Mouse (Mus musculus): Measurements from ENCODE around the gene Rai1.

The Rai1 gene

DNA sequence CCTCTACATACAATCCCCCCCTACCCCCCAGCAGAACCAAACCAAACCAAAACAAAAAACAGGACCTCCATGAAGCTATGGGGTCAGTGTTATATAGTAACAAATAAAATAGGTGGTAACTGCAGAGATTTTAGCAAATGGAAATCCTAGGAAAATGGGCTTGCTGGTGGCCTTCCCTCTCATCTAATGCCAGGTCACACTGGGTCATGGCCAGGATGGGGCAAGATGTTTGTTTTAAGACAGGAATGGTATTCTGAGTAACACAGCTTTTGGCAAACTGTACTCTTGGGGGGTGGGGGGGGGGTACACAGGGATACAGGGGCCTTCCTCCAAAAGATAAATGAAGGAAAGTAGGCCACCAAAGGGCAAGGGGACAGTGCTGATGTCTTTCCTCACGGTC is 57.7 kb downstream of the Rai1 start:
- no peak for DNase-seq (ENCODE audit: low spot score in 2 of 2)

DNA sequence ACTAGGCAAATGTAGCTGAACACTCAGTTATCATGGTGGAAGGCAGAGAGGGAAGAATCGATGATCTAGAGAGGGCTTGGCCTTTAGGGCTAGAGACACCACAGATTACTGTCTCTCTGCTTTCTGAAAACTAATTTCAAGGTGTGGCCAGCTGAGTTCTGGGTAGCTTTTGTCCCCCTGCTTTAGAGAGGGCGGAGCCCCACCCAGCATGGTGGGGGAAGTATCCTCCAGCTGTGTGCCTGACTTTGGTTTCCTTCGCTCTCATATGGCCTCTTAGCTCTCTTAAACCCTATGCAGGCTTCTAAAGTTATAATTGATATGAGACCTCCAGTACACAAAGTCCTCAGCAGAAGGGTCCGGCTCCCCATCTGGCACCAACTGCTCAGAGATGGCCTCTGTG is 58.5 kb downstream of the Rai1 start:
- peak; percentile 19 to 30 for DNase-seq (ENCODE audit: low spot score in 2 of 2)

DNA sequence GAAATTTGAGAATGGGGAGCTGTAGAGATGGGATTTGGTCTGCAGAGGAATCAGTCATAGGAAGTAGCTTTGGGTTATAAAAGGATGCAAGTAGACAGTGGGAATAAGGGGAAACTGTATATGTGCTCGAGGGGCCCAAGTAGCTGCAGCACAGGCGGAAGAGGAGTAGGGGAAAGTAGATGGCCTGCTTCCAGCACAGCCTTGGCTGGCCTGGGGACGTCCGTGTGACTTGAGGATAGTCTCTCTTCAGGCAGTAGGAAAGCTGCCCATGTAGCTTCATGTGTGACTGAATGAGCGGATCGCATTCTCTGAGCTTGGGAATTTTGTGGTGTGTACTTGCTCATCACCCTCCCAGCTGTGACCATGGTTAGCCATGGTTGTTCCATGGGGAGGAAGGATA is 59.6 kb downstream of the Rai1 start:
- DNase-seq (ENCODE audit: low spot score in 2 of 2), result no peak

DNA sequence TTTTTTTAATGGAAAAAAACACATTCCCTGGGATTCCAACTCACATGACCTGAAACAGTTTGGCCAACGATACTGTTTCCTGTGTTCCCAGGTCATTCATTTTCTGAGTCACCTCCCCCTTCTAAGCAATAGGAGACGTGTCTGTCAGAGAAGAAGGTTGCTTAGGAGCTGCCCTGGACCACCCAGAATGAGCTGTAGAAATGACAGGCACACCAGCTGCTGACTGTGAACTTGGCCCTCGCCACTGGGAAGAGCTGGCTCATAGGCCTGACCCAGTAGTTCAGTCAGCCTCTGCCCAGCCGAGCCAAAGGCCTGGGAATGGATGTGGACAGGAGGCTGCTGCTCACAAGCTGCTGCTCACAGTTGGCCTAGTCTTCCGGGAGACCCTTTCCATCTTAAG is 60.3 kb downstream of the Rai1 start:
- no peak for DNase-seq (ENCODE audit: low spot score in 2 of 2)

DNA sequence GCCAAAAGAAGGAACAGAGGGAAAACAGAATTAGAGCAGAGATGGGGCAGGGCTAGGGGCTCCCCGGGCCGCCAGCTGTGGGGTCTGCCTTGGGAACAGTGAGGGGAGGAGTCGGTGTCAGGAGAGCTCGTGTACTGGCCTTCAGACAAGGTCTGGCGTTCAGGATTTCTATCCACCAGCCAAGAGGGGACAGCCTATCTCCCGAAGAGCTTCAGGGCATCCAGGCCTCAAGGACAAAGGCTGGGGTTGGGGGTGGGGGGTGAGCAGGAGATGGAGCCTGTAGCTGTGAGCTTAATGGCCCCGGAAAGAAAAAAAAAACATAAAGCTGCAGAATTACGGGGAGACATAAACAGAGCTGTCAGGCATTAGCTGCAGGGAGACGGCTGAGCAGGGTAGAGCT is 64.0 kb downstream of the Rai1 start:
- DNase-seq (ENCODE audit: low spot score in 2 of 2), result no peak

DNA sequence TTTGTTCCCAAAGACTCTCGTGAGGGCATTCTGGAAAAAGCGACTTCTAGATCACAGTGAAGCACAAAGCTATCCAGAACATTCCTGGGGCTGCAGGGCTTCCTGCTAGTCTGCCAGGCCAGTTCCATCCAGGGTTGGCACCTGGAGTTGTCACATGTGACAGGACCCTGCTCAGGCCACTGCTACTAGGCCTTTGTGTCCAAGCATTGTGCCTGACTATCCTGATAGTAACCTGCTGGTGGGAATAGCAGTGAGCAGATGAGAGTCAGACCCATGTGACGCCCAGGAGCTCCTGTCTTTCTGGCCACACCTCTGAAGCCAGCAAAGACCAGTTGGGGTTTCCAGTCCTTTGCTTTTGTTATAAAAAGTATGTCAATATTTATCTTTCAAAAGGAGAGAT is 67.3 kb downstream of the Rai1 start:
- DNase-seq (ENCODE audit: low spot score in 2 of 2), result no peak

DNA sequence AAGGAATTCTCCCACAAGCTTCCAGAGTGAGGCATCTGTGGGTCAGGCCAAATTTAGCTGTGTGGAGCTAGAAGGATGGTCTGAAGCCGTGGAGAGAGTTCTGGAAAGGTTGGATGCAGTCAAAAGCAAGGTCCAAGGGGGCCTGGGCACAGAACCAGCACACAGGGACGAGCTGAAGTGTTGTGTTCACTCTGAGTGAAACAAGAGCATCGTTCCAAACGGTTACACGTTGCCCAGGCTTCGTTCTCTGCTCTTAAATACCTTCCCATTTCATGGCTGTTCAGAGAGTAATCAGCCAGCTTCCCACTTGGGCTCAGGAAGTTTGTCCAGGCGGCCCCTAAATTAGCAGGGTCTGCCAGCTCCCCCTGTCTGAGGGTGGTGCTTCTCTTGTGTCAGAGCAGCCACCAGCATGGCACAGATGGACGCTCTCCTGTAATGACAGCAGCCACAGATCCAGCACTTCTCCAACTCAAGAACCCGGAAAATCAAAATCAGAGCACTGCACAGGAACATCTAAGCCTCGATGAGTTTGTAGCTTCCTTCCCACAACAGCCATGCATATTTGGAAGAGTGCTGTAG is 68.9 kb downstream of the Rai1 start:
- no peak for DNase-seq (ENCODE audit: low spot score in 2 of 2)

DNA sequence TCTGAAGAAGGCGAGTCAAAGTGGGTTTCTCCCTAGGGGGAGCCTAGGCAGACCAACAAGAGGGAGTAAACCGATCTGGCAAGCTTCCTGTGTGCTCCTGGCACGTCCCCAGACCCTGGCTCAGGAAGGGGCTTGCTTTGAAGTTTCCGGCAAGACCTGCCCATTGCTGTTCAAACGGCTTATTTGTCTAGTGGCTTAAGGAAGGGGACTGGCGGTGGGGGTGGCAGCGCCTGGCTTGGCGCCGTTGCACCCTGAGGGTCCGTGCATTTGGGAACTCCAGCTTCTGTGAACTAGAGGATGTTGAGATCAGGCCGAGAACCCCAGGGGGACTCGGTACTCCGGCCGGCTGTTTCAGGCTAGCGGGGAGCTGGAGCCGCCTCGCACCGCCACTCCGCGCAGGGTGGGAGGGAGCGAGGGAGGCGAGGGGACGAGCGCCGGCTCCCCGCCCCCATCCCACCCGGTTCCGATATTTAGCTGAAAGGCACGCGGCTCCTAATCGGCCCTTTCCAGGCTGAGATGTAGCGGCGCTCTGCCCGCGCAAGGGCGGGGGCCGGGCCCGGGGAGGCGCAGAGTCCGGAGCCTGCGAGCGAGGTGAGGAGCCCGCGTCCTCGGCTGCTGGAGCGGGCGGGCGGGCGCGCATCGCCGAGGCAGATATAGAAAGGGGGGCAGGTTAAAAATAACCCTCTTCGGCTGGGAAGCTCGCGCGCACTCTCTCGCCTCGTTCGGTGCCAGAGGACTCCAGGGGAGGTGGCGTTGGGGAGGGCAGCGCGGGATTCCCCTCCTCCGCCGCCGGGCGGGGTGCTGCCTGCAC is 70.8 kb downstream of the Rai1 start:
- DNase-seq (ENCODE audit: low spot score in 2 of 2), result no peak

DNA sequence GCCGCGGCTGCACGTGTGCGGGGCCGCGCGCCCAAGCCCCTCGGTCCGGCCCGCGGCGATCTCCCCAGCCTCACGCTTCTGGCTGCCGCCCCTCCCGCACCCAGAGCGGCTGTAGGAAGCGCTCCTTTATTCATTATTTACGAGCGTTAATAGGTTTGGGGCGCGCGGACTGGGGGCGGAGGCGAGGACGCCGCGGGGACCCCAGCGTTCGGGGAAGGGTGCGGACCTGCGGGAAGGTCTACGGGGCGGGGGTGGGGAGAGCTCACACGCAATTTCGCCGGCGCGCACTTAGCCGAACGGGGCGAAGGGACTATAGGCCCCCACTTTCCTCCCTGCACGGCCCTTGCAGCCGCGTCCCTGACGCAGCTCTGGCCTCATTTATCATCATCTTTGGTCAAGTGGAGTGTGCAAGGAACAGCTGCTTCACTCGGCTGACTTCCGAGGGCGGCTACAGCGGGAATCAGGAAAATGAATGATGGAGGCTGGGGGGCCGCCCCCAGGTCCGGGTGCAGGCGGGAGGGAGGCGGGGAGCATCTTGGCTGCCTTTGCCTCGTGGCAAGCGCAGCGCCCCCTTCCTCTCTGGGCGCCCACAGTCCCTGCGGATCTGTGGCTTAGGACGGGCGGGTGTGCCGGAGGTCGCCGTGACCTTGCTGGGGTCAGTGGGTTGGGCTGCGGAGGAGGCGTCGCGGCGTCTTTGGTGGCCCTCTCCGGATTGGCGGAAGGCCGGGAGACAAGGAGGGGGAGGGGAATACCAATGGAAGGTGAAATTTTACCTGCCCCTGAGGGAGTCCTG is 71.6 kb downstream of the Rai1 start:
- peak; percentile 50 to 61 for DNase-seq (ENCODE audit: low spot score in 2 of 2)

DNA sequence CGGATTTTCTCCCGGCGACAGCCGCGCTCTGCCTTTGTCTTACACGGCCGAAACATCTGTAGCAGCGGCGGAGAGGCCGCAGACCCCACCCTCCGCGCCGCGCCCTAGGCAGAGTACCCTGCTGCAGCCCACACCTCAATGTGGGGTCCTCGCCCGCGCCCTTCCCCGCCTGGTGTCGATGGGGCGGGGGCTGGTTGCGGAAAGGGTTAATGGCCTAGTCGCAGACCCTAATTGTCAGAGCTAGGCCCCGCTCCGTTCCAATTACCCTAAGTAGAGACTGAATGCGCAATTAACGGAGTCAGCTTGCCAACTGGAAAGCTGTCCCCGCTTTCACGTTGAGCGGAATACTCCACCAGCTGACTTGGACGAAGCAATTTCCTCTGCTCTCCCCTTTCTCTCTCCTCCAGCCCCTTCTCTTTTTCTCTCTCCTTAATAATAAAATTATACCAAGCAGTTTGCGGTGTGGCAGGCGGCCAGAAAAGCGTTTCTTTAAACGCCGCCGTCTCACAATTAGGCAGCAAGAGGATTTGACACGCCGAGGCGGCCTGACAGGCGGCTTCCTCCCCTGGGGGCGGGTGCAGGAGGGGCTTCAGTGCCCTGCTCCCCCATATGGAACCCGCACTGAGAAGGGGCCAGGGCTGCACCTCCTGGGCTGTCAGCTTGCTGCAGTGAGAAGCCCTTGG is 72.3 kb downstream of the Rai1 start:
- DNase-seq (ENCODE audit: low spot score in 2 of 2), result no peak

DNA sequence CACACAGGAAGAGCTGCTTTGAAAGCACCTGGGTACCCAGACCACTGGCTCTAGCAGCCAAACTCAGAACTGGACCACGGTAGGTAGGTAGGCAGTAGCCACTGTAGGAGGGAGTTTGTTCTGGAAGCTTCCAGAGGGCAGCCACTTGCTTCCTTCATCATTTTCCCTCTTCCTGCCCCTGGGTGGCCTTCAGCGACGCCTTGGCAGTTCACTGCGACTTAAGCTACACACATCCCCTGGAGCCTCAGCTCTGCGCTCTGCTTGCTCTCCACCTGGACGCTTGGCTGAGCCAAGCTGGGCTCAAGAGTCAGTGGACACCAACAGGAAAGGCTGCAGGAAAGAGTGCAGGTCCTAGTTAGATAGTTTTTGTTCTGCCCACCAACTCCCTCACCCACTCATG is 73.2 kb downstream of the Rai1 start:
- no peak for DNase-seq (ENCODE audit: low spot score in 2 of 2)

DNA sequence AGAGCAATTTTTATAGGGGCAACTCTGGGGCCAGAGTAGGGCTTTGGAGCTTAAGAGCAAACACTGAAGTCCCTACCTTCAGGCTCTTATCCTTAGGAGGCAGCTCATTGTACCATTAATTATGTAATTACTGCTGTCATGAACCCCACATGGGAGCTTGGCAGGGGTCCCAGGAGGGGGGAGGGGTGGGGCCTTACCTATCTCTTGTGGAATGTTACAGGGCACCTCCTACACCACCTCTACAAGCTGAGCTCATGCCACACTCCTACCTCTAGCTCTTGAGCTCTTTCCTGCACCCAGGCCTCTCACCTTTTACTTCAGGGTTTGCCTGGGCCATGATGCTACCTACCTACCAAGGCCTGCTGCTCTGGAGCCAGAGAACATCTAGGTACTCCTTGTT is 73.7 kb downstream of the Rai1 start:
- no peak for DNase-seq (ENCODE audit: low spot score in 2 of 2)

DNA sequence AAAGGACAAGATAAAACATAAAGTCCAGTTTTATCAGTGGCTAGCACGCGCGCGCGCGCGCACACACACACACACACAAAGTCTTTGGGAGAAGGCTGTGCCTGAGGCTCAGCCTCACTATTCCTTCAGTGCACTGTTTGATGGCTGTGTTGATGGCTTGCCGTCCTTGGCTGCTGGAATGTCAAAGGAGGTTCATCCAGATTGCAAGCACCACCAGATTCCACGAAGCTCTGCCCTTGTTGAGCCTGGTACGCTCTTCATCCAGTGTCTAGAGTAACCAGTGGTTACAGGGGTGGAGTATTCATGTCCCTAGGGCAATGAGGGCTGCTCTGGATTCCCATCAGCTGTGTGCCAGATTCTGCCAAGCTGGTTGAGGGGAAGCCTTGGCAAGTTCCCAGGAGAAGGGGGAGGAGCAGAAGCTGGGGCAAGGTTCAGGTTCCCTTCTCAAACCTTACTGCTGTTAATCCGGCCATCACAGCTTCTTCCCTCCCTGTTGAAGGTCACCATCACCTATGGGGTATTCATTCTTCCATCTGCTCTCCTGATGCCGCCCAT is 77.4 kb downstream of the Rai1 start:
- DNase-seq (ENCODE audit: low spot score in 2 of 2), result no peak

DNA sequence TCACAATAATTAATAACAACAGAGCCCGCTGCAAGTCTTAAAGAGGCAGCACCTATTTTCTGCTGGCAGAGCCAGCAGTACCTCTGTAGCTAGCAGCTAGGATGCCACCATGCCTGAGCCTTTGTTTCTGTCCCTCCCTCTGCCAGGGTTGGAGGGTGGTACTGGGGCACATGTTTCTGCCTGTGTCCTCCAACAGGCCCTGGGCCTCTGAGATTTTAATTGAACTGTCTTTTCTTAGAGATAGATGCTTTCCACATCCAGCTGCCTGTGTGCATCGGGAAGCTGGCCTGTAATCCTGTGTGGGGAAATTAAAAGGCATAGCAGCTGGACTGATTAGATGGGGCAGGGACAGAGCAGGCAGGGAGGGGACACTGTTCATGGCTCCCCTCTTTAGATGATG is 77.9 kb downstream of the Rai1 start:
- no peak for DNase-seq (ENCODE audit: low spot score in 2 of 2)

DNA sequence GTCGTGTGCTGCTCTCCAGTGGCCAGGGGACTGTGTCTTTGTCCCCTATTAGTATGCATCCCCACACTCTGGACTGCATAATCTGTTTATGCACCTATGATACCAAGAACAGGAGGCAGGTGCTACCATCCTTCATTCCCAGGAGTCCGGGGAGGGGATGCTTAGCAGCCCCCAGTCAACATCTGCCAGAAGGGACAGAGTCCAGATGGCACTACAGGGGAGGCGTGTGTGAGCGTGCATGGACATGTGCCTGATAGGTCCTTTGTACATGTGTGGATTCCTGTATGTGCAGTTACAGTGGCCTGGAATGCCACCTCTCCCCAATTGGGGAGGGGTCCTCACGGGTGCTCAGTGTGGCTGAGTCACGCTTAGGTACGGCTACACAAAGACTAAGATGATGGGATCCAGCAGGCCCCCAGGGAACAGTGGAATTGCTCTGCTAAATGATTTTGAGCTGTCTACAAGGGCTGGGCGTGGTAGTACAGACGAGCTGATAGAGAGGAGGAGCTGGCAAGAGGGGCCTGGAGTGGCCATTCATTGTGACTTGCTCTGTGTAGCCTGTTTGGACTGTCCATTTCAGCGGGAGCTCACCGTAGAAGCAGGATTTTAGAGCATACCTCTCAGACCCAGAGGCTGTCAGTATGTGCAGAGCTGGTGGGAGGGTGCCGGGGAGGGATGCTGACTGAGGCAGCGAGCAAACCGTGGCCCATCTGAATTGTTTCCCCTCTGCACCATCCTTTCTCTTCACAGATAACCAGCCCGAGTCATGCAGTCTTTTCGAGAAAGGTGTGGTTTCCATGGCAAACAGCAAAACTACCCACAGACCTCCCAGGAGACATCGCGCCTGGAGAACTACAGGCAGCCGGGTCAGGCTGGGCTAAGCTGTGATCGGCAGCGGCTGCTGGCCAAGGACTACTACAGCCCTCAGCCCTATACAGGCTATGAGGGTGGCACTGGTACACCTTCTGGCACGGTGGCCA is 79.8 kb downstream of the Rai1 start:
- no peak for DNase-seq (ENCODE audit: low spot score in 2 of 2)

DNA sequence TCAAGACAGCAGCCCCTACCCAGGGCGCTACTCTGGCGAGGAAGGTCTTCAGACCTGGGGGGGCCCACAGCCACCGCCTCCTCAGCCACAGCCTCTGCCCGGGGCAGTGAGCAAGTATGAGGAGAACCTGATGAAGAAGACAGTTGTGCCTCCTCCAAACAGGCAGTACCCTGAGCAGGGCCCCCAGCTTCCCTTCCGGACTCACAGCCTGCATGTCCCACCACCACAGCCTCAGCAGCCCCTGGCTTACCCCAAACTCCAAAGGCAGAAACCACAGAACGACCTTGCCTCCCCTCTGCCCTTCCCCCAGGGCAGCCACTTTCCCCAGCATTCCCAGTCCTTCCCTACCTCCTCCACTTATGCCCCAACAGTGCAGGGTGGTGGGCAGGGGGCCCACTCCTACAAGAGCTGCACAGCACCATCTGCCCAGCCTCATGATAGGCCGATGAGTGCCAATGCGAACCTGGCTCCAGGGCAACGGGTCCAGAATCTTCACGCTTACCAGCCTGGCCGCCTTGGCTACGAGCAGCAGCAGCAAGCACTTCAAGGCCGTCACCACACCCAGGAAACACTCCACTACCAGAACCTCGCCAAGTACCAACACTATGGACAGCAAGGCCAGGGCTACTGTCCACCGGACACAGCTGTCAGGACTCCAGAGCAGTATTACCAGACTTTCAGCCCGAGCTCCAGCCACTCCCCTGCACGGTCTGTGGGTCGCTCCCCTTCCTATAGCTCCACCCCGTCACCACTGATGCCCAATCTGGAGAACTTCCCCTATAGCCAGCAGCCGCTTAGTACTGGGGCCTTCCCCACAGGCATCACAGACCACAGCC is 80.8 kb downstream of the Rai1 start:
- peak; percentile 47 to 56 for DNase-seq (ENCODE audit: low spot score in 2 of 2)

DNA sequence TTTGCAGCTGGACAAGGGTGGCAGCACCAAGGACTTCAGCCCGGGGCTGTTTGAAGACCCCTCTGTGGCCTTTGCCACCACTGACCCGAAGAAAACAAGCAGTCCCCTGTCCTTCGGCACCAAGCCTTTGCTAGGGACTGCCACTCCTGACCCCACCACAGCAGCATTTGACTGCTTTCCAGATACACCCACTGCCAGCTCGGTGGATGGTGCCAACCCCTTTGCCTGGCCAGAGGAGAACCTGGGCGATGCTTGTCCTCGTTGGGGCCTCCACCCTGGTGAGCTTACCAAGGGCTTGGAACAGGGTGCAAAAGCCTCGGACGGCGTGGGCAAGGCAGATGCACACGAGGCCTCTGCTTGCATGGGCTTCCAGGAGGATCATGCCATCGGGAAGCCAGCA is 82.3 kb downstream of the Rai1 start:
- no peak for DNase-seq (ENCODE audit: low spot score in 2 of 2)

DNA sequence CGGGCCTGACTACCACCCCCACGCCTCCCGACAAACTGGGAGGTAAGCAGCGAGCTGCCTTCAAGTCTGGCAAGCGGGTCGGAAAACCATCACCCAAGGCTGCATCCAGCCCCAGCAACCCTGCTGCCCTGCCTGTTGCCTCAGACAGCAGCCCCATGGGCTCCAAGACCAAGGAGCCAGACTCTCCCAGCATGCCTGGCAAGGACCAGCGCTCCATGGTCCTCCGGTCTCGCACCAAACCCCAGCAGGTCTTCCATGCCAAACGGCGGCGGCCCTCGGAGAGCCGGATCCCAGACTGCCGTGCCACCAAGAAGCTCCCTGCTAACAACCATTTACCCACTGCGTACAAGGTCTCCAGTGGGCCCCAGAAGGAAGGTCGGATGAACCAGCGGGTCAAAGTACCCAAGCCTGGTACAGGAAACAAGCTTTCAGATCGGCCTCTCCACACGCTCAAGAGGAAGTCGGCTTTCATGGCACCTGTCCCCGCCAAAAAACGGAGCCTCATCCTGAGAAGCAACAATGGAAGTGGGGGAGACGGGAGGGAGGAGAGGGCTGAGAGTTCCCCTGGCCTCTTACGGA is 83.6 kb downstream of the Rai1 start:
- DNase-seq (ENCODE audit: low spot score in 2 of 2), result peak in 1 of 2 experiments; percentile 44

DNA sequence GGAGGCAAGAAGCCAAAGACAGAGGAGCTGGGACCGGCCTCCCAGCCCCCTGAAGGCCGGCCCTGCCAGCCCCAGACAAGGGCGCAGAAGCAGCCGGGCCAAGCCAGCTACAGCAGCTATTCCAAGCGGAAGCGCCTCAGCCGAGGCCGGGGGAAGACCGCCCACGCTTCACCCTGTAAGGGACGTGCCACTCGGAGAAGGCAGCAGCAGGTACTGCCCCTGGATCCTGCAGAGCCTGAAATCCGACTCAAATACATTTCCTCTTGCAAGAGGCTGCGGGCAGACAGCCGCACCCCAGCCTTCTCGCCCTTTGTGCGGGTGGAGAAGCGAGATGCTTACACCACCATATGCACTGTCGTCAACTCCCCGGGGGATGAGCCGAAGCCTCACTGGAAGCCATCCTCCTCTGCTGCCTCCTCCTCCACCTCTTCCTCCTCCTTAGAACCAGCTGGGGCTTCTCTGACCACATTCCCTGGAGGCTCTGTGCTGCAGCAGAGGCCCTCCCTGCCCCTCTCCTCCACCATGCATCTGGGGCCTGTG is 84.8 kb downstream of the Rai1 start:
- DNase-seq (ENCODE audit: low spot score in 2 of 2), result no peak
